Mouse (Mus musculus) layer of hippocampus, postnatal 25 days (tissue): ENCODE results near the gene Fbxo5. TPM values are rescaled to one million over a fixed set of nuclear protein-coding genes. Genes with fewer than 3 reads are reported as not detected.

Experiments
- DNase-seq, 2 experiments: peaks; one replicate each; pipeline ENCODE4 v3.0.0; 2022; ENCODE audit warnings: mixed read lengths in 2 of 2, low spot score in 1 of 2; ENCODE audit errors: extremely low spot score in 1 of 2
- total RNA-seq, 2 experiments: library from RNA; stranded (reverse); gene quantifications; 2 replicates each; pipeline ENCODE4 v1.2.3; 2021

Fbxo5 gene
- total RNA-seq, 2 experiments from 2014 or later, result 1.0 to 1.3 TPM

GRCm38 (mm10) chr10:5786923-5787322 is 18.5 kb downstream of the Fbxo5 start:
- DNase-seq, result peak in 1 of 2 experiments; percentile 30

Other genes with a start within 250 kb of the Fbxo5 start
- under 1 TPM; 0.25 to 0.54 TPM for gene Myct1, start 211.8 kb downstream of the Fbxo5 start, total RNA-seq
- gene Vip, start 166.4 kb downstream of the Fbxo5 start, total RNA-seq, result 10 to 100 TPM; 12.2 to 18.7 TPM
- gene Mtrf1l, start 18.3 kb upstream of the Fbxo5 start, total RNA-seq, result 10 to 100 TPM; 11.4 TPM
- 10 to 100 TPM; 32.1 to 34.4 TPM for gene Rgs17, start 116.8 kb upstream of the Fbxo5 start, total RNA-seq